Mouse (Mus musculus): ENCODE data around the gene 2410137M14Rik. TPM values are rescaled to one million over a fixed set of nuclear protein-coding genes. Genes with fewer than 3 reads are reported as not detected.
A peak's percentile ranks its signal among the peaks of the same experiment; 100 is the strongest.
"Not testable (repeated sequence)": the region's sequence is repeated elsewhere in the genome, so short reads cannot be mapped to it uniquely, and the experiment has no call there.

The 2410137M14Rik gene
- polyA plus RNA-seq, 1 experiment: 4.7 TPM

DNA sequence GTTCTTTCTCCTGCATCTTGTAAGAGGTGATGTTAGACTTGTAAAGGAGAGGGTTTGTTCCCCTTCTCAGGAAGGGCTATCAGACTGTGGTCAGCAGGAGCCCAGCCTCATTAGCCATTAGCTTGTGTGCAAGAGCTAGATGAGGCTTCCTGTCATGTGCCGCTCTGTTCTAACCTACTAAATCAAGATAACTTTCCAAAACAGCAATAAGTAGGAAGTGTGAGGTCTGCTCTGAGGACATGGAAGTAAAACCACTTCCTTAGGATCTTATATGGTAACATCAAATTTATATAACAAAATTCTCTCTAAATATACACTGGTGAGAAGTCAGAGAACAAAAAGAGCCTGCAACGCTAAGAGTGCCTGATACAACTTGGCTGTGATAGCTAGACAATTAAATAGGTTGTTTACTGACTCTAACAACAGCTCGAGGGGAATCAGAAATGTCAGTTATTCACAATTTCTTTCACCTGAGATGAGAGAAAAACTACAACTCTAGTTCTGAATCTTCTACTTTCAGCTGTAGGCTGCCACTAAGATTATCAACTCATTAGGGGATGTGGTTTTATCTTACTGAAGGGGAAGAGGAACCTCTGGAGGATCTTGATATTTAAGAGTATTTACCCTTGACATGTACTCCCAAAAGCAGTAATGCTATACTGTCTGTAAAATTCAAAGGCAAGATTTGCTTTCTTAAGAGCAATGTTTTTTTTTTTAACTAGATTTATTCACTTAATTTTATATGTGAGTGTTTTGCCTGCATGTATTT is 11.5 kb upstream of the 2410137M14Rik start:
- Histone ChIP-seq H3K27me3 (ENCODE audit: control insufficient read depth, insufficient read depth, low read length, poor library complexity, severe bottlenecking) (no peaks in the 10 kb centered on the region), H3K27ac (ENCODE audit: insufficient read depth, low read length) (peak overlapping the region; percentile 64), H3K4me3 (ENCODE audit: low read depth, low read length) (no peak overlapping the region), H3K4me1 (ENCODE audit: control insufficient read depth, insufficient read depth, low read length) (peaks cover 4% of the 10 kb centered on the region), H3K36me3 (ENCODE audit: control insufficient read depth, insufficient read depth, low read length, poor library complexity, severe bottlenecking) (no peaks in the 10 kb centered on the region), H3K9me3 (replicated peaks; ENCODE audit: control insufficient read depth, insufficient read depth, low read length, poor library complexity, severe bottlenecking) (no peaks in the 10 kb centered on the region), H3K9ac (ENCODE audit: low read depth, poor library complexity, severe bottlenecking) (peak overlapping the region; percentile 27; the same call in 1 of the 2 replicates)
- TF ChIP-seq POLR2A (IDR thresholded peaks at IDR 0.05; ENCODE audit: insufficient read depth, low read length): no peak
- no peak for TF ChIP-seq CTCF (IDR thresholded peaks at IDR 0.05; ENCODE audit: low read depth, low read length)
- no peak for TF ChIP-seq EP300 (IDR thresholded peaks at IDR 0.05; ENCODE audit: insufficient read depth, low read depth, low read length)

DNA sequence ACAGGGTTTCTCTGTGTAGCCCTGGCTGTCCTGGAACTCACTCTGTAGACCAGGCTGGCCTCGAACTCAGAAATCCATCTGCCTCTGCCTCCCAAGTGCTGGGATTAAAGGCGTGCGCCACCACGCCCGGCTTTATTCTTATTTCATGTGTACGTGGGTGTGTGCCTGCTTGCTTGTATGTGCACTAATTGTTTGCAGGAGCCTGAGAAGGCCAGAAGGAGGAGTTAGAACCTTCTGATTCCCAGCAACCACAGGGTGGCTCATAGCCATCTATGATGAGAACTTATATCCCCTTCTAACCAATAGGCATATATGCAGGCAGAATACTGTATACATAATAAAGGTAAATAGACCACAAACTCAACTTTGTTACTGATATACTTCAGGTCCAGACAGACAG is 9.6 kb upstream of the 2410137M14Rik start:
- not testable (repeated sequence) for H3K4me1 ChIP-seq (ENCODE audit: control insufficient read depth, insufficient read depth, low read length); H3K9ac ChIP-seq (ENCODE audit: low read depth, poor library complexity, severe bottlenecking); H3K4me3 ChIP-seq (ENCODE audit: low read depth, low read length); H3K27me3 ChIP-seq (ENCODE audit: control insufficient read depth, insufficient read depth, low read length, poor library complexity, severe bottlenecking); H3K9me3 ChIP-seq (replicated peaks; ENCODE audit: control insufficient read depth, insufficient read depth, low read length, poor library complexity, severe bottlenecking); H3K36me3 ChIP-seq (ENCODE audit: control insufficient read depth, insufficient read depth, low read length, poor library complexity, severe bottlenecking)
- peak overlapping the region; percentile 26; the same call in 1 of the 2 replicates for H3K27ac ChIP-seq (ENCODE audit: insufficient read depth, low read length)

DNA sequence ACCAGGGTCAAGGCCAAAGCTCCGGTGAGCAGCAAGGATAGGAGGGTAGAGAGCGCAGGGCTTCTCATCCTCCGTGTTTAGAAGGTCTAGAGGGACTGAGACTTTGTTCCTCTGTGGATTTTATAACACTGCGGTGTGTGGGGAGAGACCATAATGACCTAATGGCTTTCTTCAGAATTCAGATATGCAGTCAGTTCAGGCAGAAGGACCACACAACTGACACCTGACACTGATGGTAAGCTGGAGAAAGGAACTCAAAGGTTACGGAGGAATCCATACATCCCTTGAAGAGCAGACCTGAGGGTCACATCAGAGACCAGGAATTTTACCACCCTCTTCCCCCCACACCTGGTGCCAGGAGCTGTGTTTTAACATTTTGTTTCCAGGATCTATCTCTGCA is 8.4 kb upstream of the 2410137M14Rik start, which contains the start of gene H2-M5:
Gene H2-M5, minus strand, starts transcription at position 101 of the 400 bp plus-strand sequence.
- Histone ChIP-seq H3K4me3 (ENCODE audit: low read depth, low read length) (peak within 1 kb of the TSS; percentile 76), H3K27ac (ENCODE audit: insufficient read depth, low read length) (peak within 1 kb of the TSS; percentile 64), H3K9me3 (replicated peaks; ENCODE audit: control insufficient read depth, insufficient read depth, low read length, poor library complexity, severe bottlenecking) (no peaks in the 10 kb centered on the region), H3K27me3 (ENCODE audit: control insufficient read depth, insufficient read depth, low read length, poor library complexity, severe bottlenecking) (no peaks in the 10 kb centered on the region), H3K4me1 (ENCODE audit: control insufficient read depth, insufficient read depth, low read length) (peaks cover 5% of the 10 kb centered on the region), H3K36me3 (ENCODE audit: control insufficient read depth, insufficient read depth, low read length, poor library complexity, severe bottlenecking) (no peaks in the 10 kb centered on the region), H3K9ac (ENCODE audit: low read depth, poor library complexity, severe bottlenecking) (peak within 1 kb of the TSS; percentile 60)
- TF ChIP-seq EP300 (IDR thresholded peaks at IDR 0.05; ENCODE audit: insufficient read depth, low read depth, low read length): no peak
- TF ChIP-seq CTCF (IDR thresholded peaks at IDR 0.05; ENCODE audit: low read depth, low read length): no peak
- TF ChIP-seq POLR2A (IDR thresholded peaks at IDR 0.05; ENCODE audit: insufficient read depth, low read length): no peak

DNA sequence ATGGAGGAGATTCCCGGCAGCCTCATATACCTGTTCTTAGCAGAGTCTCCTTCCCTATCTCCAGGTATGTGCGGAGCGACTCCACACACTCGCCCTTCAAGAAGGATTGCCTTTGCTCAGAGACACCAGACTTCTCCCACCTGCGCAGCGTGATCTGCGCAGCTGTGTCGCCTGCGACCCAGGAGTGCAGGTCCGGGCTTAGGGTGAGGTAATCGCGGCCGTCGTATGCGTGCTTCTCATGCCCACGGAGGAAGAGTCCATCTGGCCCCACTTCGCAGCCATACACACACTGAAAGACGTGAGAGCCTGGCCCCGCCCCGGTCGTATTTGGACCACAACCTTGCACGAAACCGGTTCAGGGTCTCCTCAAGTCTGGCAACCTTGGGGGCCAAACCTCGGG is 7.4 kb upstream of the 2410137M14Rik start:
- H3K9ac ChIP-seq (ENCODE audit: low read depth, poor library complexity, severe bottlenecking): peak overlapping the region; percentile 60
- H3K4me1 ChIP-seq (ENCODE audit: control insufficient read depth, insufficient read depth, low read length): peaks cover 5% of the 10 kb centered on the region
- peak overlapping the region; percentile 64 for H3K27ac ChIP-seq (ENCODE audit: insufficient read depth, low read length)
- H3K4me3 ChIP-seq (ENCODE audit: low read depth, low read length): peak overlapping the region; percentile 76
- no peaks in the 10 kb centered on the region for H3K27me3 ChIP-seq (ENCODE audit: control insufficient read depth, insufficient read depth, low read length, poor library complexity, severe bottlenecking)
- no peak for TF ChIP-seq EP300 (IDR thresholded peaks at IDR 0.05; ENCODE audit: insufficient read depth, low read depth, low read length)
- no peaks in the 10 kb centered on the region for H3K36me3 ChIP-seq (ENCODE audit: control insufficient read depth, insufficient read depth, low read length, poor library complexity, severe bottlenecking)
- H3K9me3 ChIP-seq (replicated peaks; ENCODE audit: control insufficient read depth, insufficient read depth, low read length, poor library complexity, severe bottlenecking): no peaks in the 10 kb centered on the region

DNA sequence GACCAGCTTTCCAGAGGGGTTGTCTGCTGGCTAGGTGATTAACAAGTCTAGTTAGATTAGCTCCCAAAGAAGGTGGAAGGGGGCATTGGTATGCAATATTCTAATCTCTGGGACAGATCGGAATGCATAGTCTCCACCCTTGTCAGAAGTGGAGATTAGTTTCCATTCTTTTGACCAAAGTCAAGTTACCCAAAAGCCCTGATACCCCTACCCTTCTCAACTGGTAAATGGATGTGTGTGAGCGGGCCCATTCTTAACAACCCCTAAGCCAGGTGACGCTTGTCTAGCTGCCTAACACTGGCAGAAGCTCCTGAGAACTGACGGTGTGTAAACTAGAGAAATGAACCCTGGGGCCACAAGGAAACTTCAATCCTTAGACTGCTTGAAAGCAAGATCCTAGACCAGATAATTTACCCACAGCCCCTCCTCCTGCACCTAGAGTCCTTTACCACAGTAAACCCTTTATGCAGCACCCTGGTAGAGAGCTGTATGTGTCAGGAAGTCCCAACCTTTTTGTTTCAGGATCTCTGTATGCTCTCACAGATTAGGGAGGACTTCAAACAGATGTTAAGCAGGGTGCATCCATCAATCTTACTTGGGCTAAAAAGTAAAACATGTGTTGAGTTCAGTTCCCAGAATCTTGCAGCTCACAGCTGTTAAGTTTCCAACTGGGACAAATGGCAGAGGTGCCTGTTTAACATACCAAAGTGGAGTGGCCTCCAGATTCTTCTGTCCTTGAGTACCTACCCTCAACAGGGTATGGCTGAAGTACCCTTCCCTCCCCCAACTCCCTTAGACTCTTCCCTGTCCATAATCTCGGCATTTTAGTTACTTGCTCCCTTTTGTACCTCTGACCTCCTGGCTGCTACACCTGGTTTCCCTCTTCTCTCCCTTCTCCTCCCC is 1.5 kb upstream of the 2410137M14Rik start:
- H3K4me1 ChIP-seq (ENCODE audit: control insufficient read depth, insufficient read depth, low read length): peaks cover 14% of the 10 kb centered on the region
- no peak for TF ChIP-seq POLR2A (IDR thresholded peaks at IDR 0.05; ENCODE audit: insufficient read depth, low read length)
- peak; percentile 65 for TF ChIP-seq EP300 (IDR thresholded peaks at IDR 0.05; ENCODE audit: insufficient read depth, low read depth, low read length)
- H3K9me3 ChIP-seq (replicated peaks; ENCODE audit: control insufficient read depth, insufficient read depth, low read length, poor library complexity, severe bottlenecking): no peaks in the 10 kb centered on the region
- H3K36me3 ChIP-seq (ENCODE audit: control insufficient read depth, insufficient read depth, low read length, poor library complexity, severe bottlenecking): no peaks in the 10 kb centered on the region; the same call in 1 of the 2 replicates
- H3K27me3 ChIP-seq (ENCODE audit: control insufficient read depth, insufficient read depth, low read length, poor library complexity, severe bottlenecking): no peaks in the 10 kb centered on the region
- 0 out of 2 replicates have a peak overlapping the region, but pooled peaks have one; percentile 25 for H3K4me3 ChIP-seq (ENCODE audit: low read depth, low read length)
- H3K27ac ChIP-seq (ENCODE audit: insufficient read depth, low read length): peak overlapping the region; percentile 99
- peak overlapping the region; percentile 40; the same call in 1 of the 2 replicates for H3K9ac ChIP-seq (ENCODE audit: low read depth, poor library complexity, severe bottlenecking)

DNA sequence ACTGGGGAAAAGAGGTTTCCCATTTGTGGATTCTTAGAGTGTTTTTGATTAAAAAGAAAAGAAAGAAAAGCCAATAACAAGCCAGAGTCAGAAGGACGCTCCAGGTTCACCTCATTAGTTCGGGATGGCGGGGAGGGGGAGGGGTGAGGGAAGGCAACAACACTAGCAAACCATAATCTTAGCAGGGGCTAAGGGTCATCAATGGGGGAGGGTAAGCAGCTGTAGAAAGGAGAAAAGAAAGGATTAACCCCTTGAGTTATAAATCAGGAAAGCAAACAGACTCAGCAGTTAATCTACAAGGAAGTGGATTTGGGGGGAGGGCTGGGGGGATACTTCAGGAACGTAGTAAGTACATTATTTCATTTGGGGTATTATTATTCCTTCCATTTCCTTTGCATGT is 808 bp upstream of the 2410137M14Rik start:
- Histone ChIP-seq H3K27me3 (ENCODE audit: control insufficient read depth, insufficient read depth, low read length, poor library complexity, severe bottlenecking) (no peaks in the 10 kb centered on the region), H3K9me3 (replicated peaks; ENCODE audit: control insufficient read depth, insufficient read depth, low read length, poor library complexity, severe bottlenecking) (no peaks in the 10 kb centered on the region), H3K4me3 (ENCODE audit: low read depth, low read length) (no peak overlapping the region), H3K36me3 (ENCODE audit: control insufficient read depth, insufficient read depth, low read length, poor library complexity, severe bottlenecking) (no peaks in the 10 kb centered on the region; the same call in 1 of the 2 replicates), H3K9ac (ENCODE audit: low read depth, poor library complexity, severe bottlenecking) (peak overlapping the region; percentile 68), H3K27ac (ENCODE audit: insufficient read depth, low read length) (peak overlapping the region; percentile 99), H3K4me1 (ENCODE audit: control insufficient read depth, insufficient read depth, low read length) (peaks cover 14% of the 10 kb centered on the region)
- TF ChIP-seq EP300 (IDR thresholded peaks at IDR 0.05; ENCODE audit: insufficient read depth, low read depth, low read length) (no peak), POLR2A (IDR thresholded peaks at IDR 0.05; ENCODE audit: insufficient read depth, low read length) (no peak), CTCF (IDR thresholded peaks at IDR 0.05; ENCODE audit: low read depth, low read length) (no peak)

Measured in ES-Bruce4 (cell line).